Mouse (Mus musculus) lung, postnatal 0 days (tissue): ENCODE data around the gene Mettl5. TPM values are rescaled to one million over a fixed set of nuclear protein-coding genes. Genes with fewer than 3 reads are reported as not detected.

ENCODE experiments used
- ATAC-seq: fragments of 200-750 bp; cut with Nextera tagmentation; 2 replicates; pipeline ENCODE4 v1.8.0; 2017; ENCODE audit warnings: moderate library complexity
- DNase-seq: peaks from one replicate; pipeline ENCODE4 v3.0.0-alpha.2; 2016; ENCODE audit warnings: low spot score
- H3K27ac ChIP-seq: fragments of 300-500 bp; sonication (generic); 2 replicates; pipeline ENCODE4 v1.5.1; 2014; ENCODE audit warnings: antibody characterized with exemption, mild to moderate bottlenecking, low read length, mixed read lengths
- H3K27me3 ChIP-seq: fragments of 300-500 bp; sonication (generic); replicated peaks from 2 replicates; pipeline ENCODE4 v1.6.1; 2014; ENCODE audit warnings: low read length, mixed read lengths; ENCODE audit not compliant: insufficient read depth
- H3K36me3 ChIP-seq: fragments of 300-500 bp; sonication (generic); 2 replicates; pipeline ENCODE4 v1.6.1; 2014; ENCODE audit warnings: low read length, mixed read lengths; ENCODE audit not compliant: insufficient read depth
- H3K4me1 ChIP-seq: fragments of 300-500 bp; sonication (generic); 2 replicates; pipeline ENCODE4 v1.6.1; 2014; ENCODE audit warnings: antibody characterized with exemption, low read depth, low read length, mixed read lengths; ENCODE audit not compliant: insufficient read depth
- H3K4me2 ChIP-seq: fragments of 300-500 bp; sonication (generic); replicated peaks from 2 replicates; pipeline ENCODE4 v1.6.1; 2014; ENCODE audit warnings: low read depth, mild to moderate bottlenecking, low read length, moderate library complexity, mixed read lengths
- H3K4me3 ChIP-seq: fragments of 300-500 bp; sonication (generic); 2 replicates; pipeline ENCODE4 v1.5.1; 2014; ENCODE audit warnings: low read depth, low read length
- H3K9ac ChIP-seq: fragments of 300-500 bp; sonication (generic); replicated peaks from 2 replicates; pipeline ENCODE4 v1.6.1; 2014; ENCODE audit warnings: low read depth, mild to moderate bottlenecking
- H3K9me3 ChIP-seq: fragments of 300-500 bp; sonication (generic); 2 replicates; pipeline ENCODE4 v1.6.1; 2016; ENCODE audit warnings: low read length, mixed read lengths
- CTCF ChIP-seq: IDR thresholded peaks from 2 replicates; pipeline ENCODE4 v1.5.1; 2016; ENCODE audit warnings: antibody characterized with exemption, mild to moderate bottlenecking
- EP300 ChIP-seq: IDR thresholded peaks from 2 replicates; pipeline ENCODE4 v1.6.1; 2016; ENCODE audit warnings: antibody characterized with exemption, mild to moderate bottlenecking, control low read depth
- WGBS: fragments of 180-500 bp; shearing (Covaris S2); extraction: QIAGEN DNeasy Blood & Tissue Kit; methylation state at CpG from one replicate; pipeline ENCODE4 v1.1.7; 2014; 5-methylcytosine and 5-hydroxymethylcytosine counted together
- polyA plus RNA-seq: library from polyadenylated mRNA; unstranded; fragments of >200 nt; fragmentation: Nextera tagmentation; extraction: Ambion mirVana; gene quantifications from 2 replicates; pipeline ENCODE4 v1.2.1, GENCODE M21; 2015

The Mettl5 gene
- polyA plus RNA-seq, 1 experiment from 2014 or later: 24.1 TPM

DNA sequence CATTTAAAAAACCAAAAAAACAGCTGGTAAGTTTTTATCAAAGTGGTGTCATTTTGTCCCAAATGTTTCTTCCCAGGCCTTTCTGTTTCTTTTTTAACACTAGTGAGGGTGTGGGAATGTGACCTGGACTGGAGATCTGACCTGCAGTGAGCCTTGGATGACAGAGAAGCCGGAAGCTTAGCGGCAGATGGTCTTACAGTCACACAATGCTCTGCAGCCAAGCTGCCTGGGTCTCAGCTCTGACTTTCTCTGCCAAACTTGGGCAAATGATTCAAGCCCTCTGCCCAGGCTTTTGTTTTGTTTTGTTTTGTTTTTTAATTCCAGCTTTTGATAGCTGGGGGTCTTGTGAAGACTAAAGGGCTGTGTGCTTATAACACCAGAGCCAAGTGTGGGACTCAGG is 59.0 kb downstream of the Mettl5 start:
- no peak for ATAC-seq
- Histone ChIP-seq H3K4me2 (no peak overlapping the region), H3K9me3 (no peaks in the 10 kb centered on the region), H3K36me3 (no peaks in the 10 kb centered on the region), H3K27me3 (no peaks in the 10 kb centered on the region), H3K9ac (no peak overlapping the region), H3K27ac (no peak overlapping the region), H3K4me3 (no peak overlapping the region), H3K4me1 (no peaks in the 10 kb centered on the region)
- DNase-seq: peak; percentile 40
- TF ChIP-seq CTCF: no peak
- peak; percentile 32; the same call in 1 of the 2 replicates for TF ChIP-seq EP300
- WGBS: 47% methylated on average over 2 of the region's 2 CpGs

DNA sequence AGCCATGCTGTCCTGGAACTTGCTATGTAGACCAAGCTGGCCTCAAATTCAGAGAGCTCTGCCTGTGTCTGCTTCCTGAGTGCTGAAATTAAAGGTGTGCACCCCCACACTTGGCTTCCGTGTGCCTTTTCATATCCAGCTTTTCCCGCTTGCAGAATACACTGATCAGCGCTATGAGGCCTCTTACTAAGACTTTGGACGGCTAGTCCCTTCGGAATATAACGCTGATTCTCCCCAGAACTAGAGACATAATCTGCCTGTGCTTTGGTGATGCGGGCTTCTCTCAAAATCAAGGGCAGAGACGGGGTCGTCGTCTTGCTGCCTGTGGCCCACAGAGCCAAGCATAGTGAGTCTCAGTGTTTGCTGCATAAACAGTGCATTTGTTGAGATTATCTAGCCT is 59.5 kb downstream of the Mettl5 start:
- DNase-seq: no peak

DNA sequence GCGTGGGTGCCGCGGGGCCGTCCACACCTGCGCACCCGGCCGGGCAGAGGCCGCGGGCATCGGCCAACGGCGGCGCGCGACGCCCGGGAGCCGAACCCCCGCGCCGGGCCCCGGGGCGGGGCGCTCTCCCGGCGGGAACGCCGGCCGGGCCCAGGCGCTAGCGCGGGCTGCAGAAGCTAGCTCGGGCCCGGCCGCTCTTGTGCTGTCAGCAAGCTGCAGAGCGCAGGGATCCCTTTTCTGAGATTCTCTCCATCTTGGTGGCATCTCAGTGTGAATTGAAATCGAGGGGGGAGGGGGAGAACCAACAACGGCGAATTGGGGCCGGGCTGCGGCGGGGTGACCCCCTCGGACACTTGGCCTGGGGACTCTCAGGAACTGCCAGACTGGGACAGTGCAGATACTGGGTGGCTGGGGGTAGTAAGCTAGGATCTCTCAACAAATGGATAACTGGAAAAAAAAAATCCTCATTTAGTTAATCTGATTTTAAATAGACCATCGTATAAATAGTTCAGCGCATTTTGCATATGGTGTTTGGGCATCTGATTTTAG is 62.2 kb downstream of the Mettl5 start:
- Histone ChIP-seq H3K36me3 (no peaks in the 10 kb centered on the region), H3K4me1 (no peaks in the 10 kb centered on the region), H3K27ac (peak overlapping the region; percentile 78), H3K9ac (peak overlapping the region; percentile 55), H3K27me3 (no peaks in the 10 kb centered on the region), H3K9me3 (no peaks in the 10 kb centered on the region), H3K4me3 (peak overlapping the region; percentile 67), H3K4me2 (peak overlapping the region; percentile 85)
- DNase-seq (peak; percentile 36), ATAC-seq (peak; percentile 73)
- no peak for TF ChIP-seq CTCF
- TF ChIP-seq EP300: no peak
- 2% methylated on average over 30 of the region's 45 CpGs for WGBS

More for the DNA sequence above, 59.5 kb downstream of the Mettl5 start:
- Histone ChIP-seq H3K4me2 (no peak overlapping the region), H3K9ac (no peak overlapping the region), H3K27ac (no peak overlapping the region; the same call in 1 of the 2 replicates), H3K9me3 (no peaks in the 10 kb centered on the region), H3K36me3 (no peaks in the 10 kb centered on the region), H3K4me3 (no peak overlapping the region), H3K27me3 (no peaks in the 10 kb centered on the region), H3K4me1 (no peaks in the 10 kb centered on the region)
- TF ChIP-seq EP300 (no peak), CTCF (no peak)
- no peak for ATAC-seq
- 63% methylated on average over 10 of the region's 10 CpGs for WGBS

DNA sequence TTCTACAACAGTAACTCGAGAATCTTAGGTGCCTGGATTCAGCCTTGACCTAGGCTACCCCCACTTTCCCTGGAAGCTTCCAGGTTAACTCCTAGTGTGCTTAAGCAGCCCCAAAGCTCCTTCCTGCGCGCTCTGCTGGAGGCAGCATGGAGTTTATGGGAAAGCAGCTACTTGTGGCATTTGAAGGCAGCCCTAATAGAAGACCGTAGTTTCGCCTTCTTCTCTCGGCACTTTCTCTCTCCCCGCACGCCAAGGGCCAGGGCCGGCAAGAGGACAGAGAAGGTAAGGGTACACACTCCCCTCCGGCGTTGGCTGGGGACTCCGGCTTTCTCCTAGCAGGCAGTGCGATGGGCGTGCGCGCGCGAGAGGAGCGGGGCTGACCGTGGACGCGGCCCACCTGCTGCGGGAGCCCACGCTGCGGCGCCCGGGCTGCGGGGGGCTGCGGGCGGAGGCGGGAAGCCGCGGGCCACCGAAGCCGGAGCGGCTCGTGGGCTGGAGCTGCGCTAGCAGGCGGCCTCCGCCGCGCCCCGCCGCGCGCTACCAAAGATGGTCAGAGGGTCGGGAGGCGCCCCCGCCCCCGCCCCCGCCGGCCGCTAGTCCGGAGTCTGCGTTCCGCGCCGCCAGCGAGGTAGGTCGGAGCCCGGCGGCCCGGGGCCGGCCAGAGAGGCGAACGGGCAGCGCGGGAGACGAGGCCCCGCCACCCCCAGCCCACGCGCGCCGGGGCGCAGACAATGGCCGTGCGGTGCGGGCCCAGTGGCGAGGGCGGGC is 62.9 kb downstream of the Mettl5 start:
- Histone ChIP-seq H3K27me3 (no peaks in the 10 kb centered on the region), H3K4me2 (peak overlapping the region; percentile 85), H3K27ac (peak overlapping the region; percentile 78), H3K36me3 (no peaks in the 10 kb centered on the region), H3K9ac (peak overlapping the region; percentile 55), H3K9me3 (no peaks in the 10 kb centered on the region), H3K4me3 (peak overlapping the region; percentile 67), H3K4me1 (no peaks in the 10 kb centered on the region)
- TF ChIP-seq EP300: no peak
- WGBS: 4% methylated on average over 46 of the region's 80 CpGs
- DNase-seq (peak; percentile 51), ATAC-seq (peak; percentile 60)

DNA sequence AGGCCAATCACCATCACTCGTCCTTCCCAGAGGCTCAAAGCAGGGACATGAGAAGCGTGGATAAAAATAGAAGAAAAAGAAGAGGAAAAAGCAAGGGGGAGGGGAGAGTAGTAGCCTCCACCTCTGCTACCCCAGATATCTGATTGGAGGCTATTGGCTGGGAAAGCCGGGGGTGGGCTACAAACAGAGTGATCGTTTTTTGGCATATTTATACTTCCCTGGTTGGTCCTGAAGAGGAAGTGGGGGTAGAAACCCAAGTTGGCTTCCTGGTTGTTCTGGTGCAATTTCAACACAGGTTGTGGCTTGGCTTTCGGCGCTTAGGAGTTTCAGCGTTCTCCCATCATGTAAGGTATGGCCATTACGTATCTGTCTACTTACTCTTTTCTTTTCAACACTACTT is 63.7 kb downstream of the Mettl5 start, which contains the start of gene Klhl23:
TSS of gene Klhl23 (plus strand) at position 234 of the 400 bp plus-strand sequence.
- Histone ChIP-seq H3K27ac (peak within 1 kb of the TSS; percentile 78), H3K9me3 (no peaks in the 10 kb centered on the region), H3K9ac (peak within 1 kb of the TSS; percentile 55), H3K4me1 (no peaks in the 10 kb centered on the region), H3K4me3 (peak within 1 kb of the TSS; percentile 67), H3K4me2 (peak within 1 kb of the TSS; percentile 85), H3K36me3 (no peaks in the 10 kb centered on the region), H3K27me3 (no peaks in the 10 kb centered on the region)
- TF ChIP-seq CTCF (no peak), EP300 (no peak)
- ATAC-seq: peak; percentile 24
- 5% methylated on average over 8 of the region's 8 CpGs for WGBS
- DNase-seq: peak; percentile 42

Other genes starting within 250 kb of the Mettl5 start
- 13.4 and 13.9 TPM in 2 replicates for gene Bbs5, start 238.4 kb downstream of the Mettl5 start, polyA plus RNA-seq
- 0.45 and 0.83 TPM in 2 replicates for gene Klhl41, start 215.5 kb downstream of the Mettl5 start, polyA plus RNA-seq
- 5.4 and 6.2 TPM in 2 replicates for gene Fastkd1, start 172.1 kb downstream of the Mettl5 start, polyA plus RNA-seq
- 95.1 and 96.5 TPM in 2 replicates for gene Ppig, start 163.1 kb downstream of the Mettl5 start, polyA plus RNA-seq
- gene Ccdc173, start 96.0 kb downstream of the Mettl5 start, polyA plus RNA-seq: 2.3 and 2.5 TPM in 2 replicates
- 20.3 and 20.8 TPM in 2 replicates for gene Phospho2, start 96.0 kb downstream of the Mettl5 start, polyA plus RNA-seq
- gene Klhl23, start 63.7 kb downstream of the Mettl5 start, polyA plus RNA-seq: 29.6 and 30.3 TPM in 2 replicates
- gene Ssb, start 24.1 kb downstream of the Mettl5 start, polyA plus RNA-seq: 185 and 187 TPM in 2 replicates
- 9.9 and 10.4 TPM in 2 replicates for gene Ubr3, start 11.6 kb upstream of the Mettl5 start, polyA plus RNA-seq
- 0.25 and 0.36 TPM in 2 replicates for gene Myo3b, start 153.5 kb upstream of the Mettl5 start, polyA plus RNA-seq